Mouse (Mus musculus): ENCODE results near the gene Zfhx3. TPM values are rescaled to one million over a fixed set of nuclear protein-coding genes. Genes with fewer than 3 reads are reported as not detected.

Zfhx3 gene
- polyA plus RNA-seq, 1 experiment from 2014 or later = 13.9 TPM

GRCm38 (mm10) chr8:108984904-108985303 lies 1042.5 kb downstream of the Zfhx3 start:
- Histone ChIP-seq H3K36me3 (no peaks in the 10 kb centered on the region), H3K27ac (replicated peaks) (no peak overlapping the region), H3K9me3 (replicated peaks) (no peaks in the 10 kb centered on the region), H3K27me3 (no peaks in the 10 kb centered on the region), H3K9ac (no peak overlapping the region), H3K4me1 (no peaks in the 10 kb centered on the region), H3K4me3 (replicated peaks) (no peak overlapping the region), H3K4me2 (replicated peaks) (no peak overlapping the region)
- WGBS = 72% methylated on average over 2 of the region's 2 CpGs
- no peak for ATAC-seq (ENCODE audit: insufficient number of reproducible peaks, low FRiP score, low TSS enrichment, low read depth)

GRCm38 (mm10) chr8:108989841-108990240 lies 1047.4 kb downstream of the Zfhx3 start:
- Histone ChIP-seq H3K36me3 (no peaks in the 10 kb centered on the region), H3K9ac (no peak overlapping the region), H3K4me2 (replicated peaks) (no peak overlapping the region), H3K27ac (replicated peaks) (no peak overlapping the region), H3K4me1 (no peaks in the 10 kb centered on the region), H3K9me3 (replicated peaks) (no peaks in the 10 kb centered on the region), H3K27me3 (no peaks in the 10 kb centered on the region), H3K4me3 (replicated peaks) (no peak overlapping the region)
- WGBS = 50% methylated on average over 5 of the region's 5 CpGs
- no peak for ATAC-seq (ENCODE audit: insufficient number of reproducible peaks, low FRiP score, low TSS enrichment, low read depth)

GRCm38 (mm10) chr8:108990537-108990936 lies 1048.1 kb downstream of the Zfhx3 start:
- WGBS = 59% methylated on average over 6 of the region's 6 CpGs
- Histone ChIP-seq H3K4me2 (replicated peaks) (no peak overlapping the region), H3K36me3 (no peaks in the 10 kb centered on the region), H3K27me3 (no peaks in the 10 kb centered on the region), H3K9ac (no peak overlapping the region), H3K27ac (replicated peaks) (no peak overlapping the region), H3K4me3 (replicated peaks) (no peak overlapping the region), H3K4me1 (no peaks in the 10 kb centered on the region), H3K9me3 (replicated peaks) (no peaks in the 10 kb centered on the region)
- ATAC-seq (ENCODE audit: insufficient number of reproducible peaks, low FRiP score, low TSS enrichment, low read depth) = no peak

GRCm38 (mm10) chr8:108991395-108991794 lies 1049.0 kb downstream of the Zfhx3 start:
- Histone ChIP-seq H3K36me3 (no peaks in the 10 kb centered on the region), H3K27ac (replicated peaks) (no peak overlapping the region), H3K4me1 (no peaks in the 10 kb centered on the region), H3K4me3 (replicated peaks) (no peak overlapping the region), H3K9me3 (replicated peaks) (no peaks in the 10 kb centered on the region), H3K4me2 (replicated peaks) (no peak overlapping the region), H3K27me3 (no peaks in the 10 kb centered on the region), H3K9ac (no peak overlapping the region)
- no peak for ATAC-seq (ENCODE audit: insufficient number of reproducible peaks, low FRiP score, low TSS enrichment, low read depth)
- WGBS = 95% methylated on average over 5 of the region's 5 CpGs

GRCm38 (mm10) chr8:108993718-108994117 lies 1051.3 kb downstream of the Zfhx3 start:
- H3K36me3 ChIP-seq = no peaks in the 10 kb centered on the region
- 32% methylated on average over 2 of the region's 2 CpGs for WGBS
- H3K9me3 ChIP-seq (replicated peaks) = no peaks in the 10 kb centered on the region
- ATAC-seq (ENCODE audit: insufficient number of reproducible peaks, low FRiP score, low TSS enrichment, low read depth) = no peak
- H3K27ac ChIP-seq (replicated peaks) = no peak overlapping the region
- no peak overlapping the region for H3K9ac ChIP-seq
- H3K4me2 ChIP-seq (replicated peaks) = no peak overlapping the region
- no peaks in the 10 kb centered on the region for H3K27me3 ChIP-seq
- H3K4me3 ChIP-seq (replicated peaks) = no peak overlapping the region
- H3K4me1 ChIP-seq = no peaks in the 10 kb centered on the region

- no peaks in the 10 kb centered on the region for H3K9me3 ChIP-seq (replicated peaks)
- no peak overlapping the region for H3K9ac ChIP-seq
- ATAC-seq (ENCODE audit: insufficient number of reproducible peaks, low FRiP score, low TSS enrichment, low read depth) = no peak
- no peak overlapping the region for H3K4me3 ChIP-seq (replicated peaks)
- H3K36me3 ChIP-seq = no peaks in the 10 kb centered on the region
- no peak overlapping the region for H3K4me2 ChIP-seq (replicated peaks)
- no peaks in the 10 kb centered on the region for H3K27me3 ChIP-seq
- 36% methylated on average over 2 of the region's 2 CpGs for WGBS
- no peaks in the 10 kb centered on the region for H3K4me1 ChIP-seq
- no peak overlapping the region for H3K27ac ChIP-seq (replicated peaks)
Measured at GRCm38 (mm10) chr8:108994187-108994586, 1051.7 kb downstream of the Zfhx3 start.

GRCm38 (mm10) chr8:108994880-108995279 lies 1052.4 kb downstream of the Zfhx3 start:
- Histone ChIP-seq H3K4me3 (replicated peaks) (no peak overlapping the region), H3K27ac (replicated peaks) (no peak overlapping the region), H3K4me1 (no peaks in the 10 kb centered on the region), H3K9me3 (replicated peaks) (no peaks in the 10 kb centered on the region), H3K36me3 (no peaks in the 10 kb centered on the region), H3K9ac (no peak overlapping the region), H3K4me2 (replicated peaks) (no peak overlapping the region), H3K27me3 (no peaks in the 10 kb centered on the region)
- WGBS = 80% methylated on average over 5 of the region's 5 CpGs
- no peak for ATAC-seq (ENCODE audit: insufficient number of reproducible peaks, low FRiP score, low TSS enrichment, low read depth)

- Histone ChIP-seq H3K4me1 (no peaks in the 10 kb centered on the region), H3K36me3 (no peaks in the 10 kb centered on the region), H3K4me2 (replicated peaks) (no peak overlapping the region), H3K27me3 (no peaks in the 10 kb centered on the region), H3K9ac (no peak overlapping the region), H3K9me3 (replicated peaks) (no peaks in the 10 kb centered on the region), H3K27ac (replicated peaks) (no peak overlapping the region), H3K4me3 (replicated peaks) (no peak overlapping the region)
- WGBS = 63% methylated on average over 3 of the region's 3 CpGs
- ATAC-seq (ENCODE audit: insufficient number of reproducible peaks, low FRiP score, low TSS enrichment, low read depth) = no peak
Measured at GRCm38 (mm10) chr8:108997334-108997733, 1054.9 kb downstream of the Zfhx3 start.

- Histone ChIP-seq H3K27me3 (no peaks in the 10 kb centered on the region), H3K4me3 (replicated peaks) (no peak overlapping the region), H3K4me1 (no peaks in the 10 kb centered on the region), H3K27ac (replicated peaks) (no peak overlapping the region), H3K4me2 (replicated peaks) (no peak overlapping the region), H3K9me3 (replicated peaks) (no peaks in the 10 kb centered on the region), H3K9ac (no peak overlapping the region), H3K36me3 (no peaks in the 10 kb centered on the region)
- ATAC-seq (ENCODE audit: insufficient number of reproducible peaks, low FRiP score, low TSS enrichment, low read depth) = no peak
- WGBS = 79% methylated on average over 15 of the region's 15 CpGs
Measured at GRCm38 (mm10) chr8:108999297-109000249, 1057.1 kb downstream of the Zfhx3 start.

GRCm38 (mm10) chr8:109001031-109001430 lies 1058.6 kb downstream of the Zfhx3 start:
- no peak overlapping the region for H3K27ac ChIP-seq (replicated peaks)
- WGBS = 75% methylated on average over 9 of the region's 9 CpGs
- H3K27me3 ChIP-seq = no peaks in the 10 kb centered on the region
- no peak for ATAC-seq (ENCODE audit: insufficient number of reproducible peaks, low FRiP score, low TSS enrichment, low read depth)
- H3K4me3 ChIP-seq (replicated peaks) = no peak overlapping the region
- no peak overlapping the region for H3K9ac ChIP-seq
- H3K4me2 ChIP-seq (replicated peaks) = no peak overlapping the region
- no peaks in the 10 kb centered on the region for H3K4me1 ChIP-seq
- H3K9me3 ChIP-seq (replicated peaks) = no peaks in the 10 kb centered on the region
- no peaks in the 10 kb centered on the region for H3K36me3 ChIP-seq

GRCm38 (mm10) chr8:109001923-109002322 lies 1059.5 kb downstream of the Zfhx3 start:
- H3K9ac ChIP-seq = no peak overlapping the region
- H3K4me2 ChIP-seq (replicated peaks) = no peak overlapping the region
- H3K9me3 ChIP-seq (replicated peaks) = no peaks in the 10 kb centered on the region
- no peak for ATAC-seq (ENCODE audit: insufficient number of reproducible peaks, low FRiP score, low TSS enrichment, low read depth)
- no peak overlapping the region for H3K4me3 ChIP-seq (replicated peaks)
- H3K4me1 ChIP-seq = no peaks in the 10 kb centered on the region
- H3K27me3 ChIP-seq = no peaks in the 10 kb centered on the region
- H3K27ac ChIP-seq (replicated peaks) = no peak overlapping the region
- H3K36me3 ChIP-seq = no peaks in the 10 kb centered on the region
- WGBS = 81% methylated on average over 5 of the region's 5 CpGs

GRCm38 (mm10) chr8:109006986-109007385 lies 1064.5 kb downstream of the Zfhx3 start:
- no peak for ATAC-seq (ENCODE audit: insufficient number of reproducible peaks, low FRiP score, low TSS enrichment, low read depth)
- Histone ChIP-seq H3K4me1 (no peaks in the 10 kb centered on the region), H3K9me3 (replicated peaks) (no peaks in the 10 kb centered on the region), H3K27me3 (no peaks in the 10 kb centered on the region), H3K4me3 (replicated peaks) (no peak overlapping the region), H3K36me3 (no peaks in the 10 kb centered on the region), H3K27ac (replicated peaks) (no peak overlapping the region), H3K4me2 (replicated peaks) (no peak overlapping the region), H3K9ac (no peak overlapping the region)
- 78% methylated on average over 9 of the region's 9 CpGs for WGBS
